Mouse (Mus musculus): ENCODE data around the gene Klhl42.

DNA sequence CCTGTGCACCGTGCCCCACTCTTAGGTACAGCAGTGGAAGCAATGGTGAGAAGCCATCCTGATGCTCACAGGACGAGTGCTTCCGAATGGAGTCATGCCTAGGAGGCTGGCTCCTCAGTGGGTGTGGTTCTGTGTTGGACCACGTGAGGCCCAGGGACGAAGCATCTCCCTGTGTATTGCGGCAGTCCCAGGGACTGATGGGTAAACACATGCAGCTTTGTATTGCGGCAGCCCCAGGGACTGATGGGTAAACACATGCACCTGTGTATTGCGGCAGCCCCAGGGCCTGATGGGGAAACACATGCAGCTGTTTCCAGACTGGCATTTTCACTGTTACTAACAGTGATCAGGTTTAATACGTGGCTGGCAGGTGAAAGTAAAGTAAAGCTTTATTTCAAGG is 29.5 kb upstream of the Klhl42 start:
- no peak for TF ChIP-seq ZNF384 (IDR thresholded peaks at IDR 0.05; ENCODE audit: low read depth, low read length)
- no peak for TF ChIP-seq ZC3H11A (IDR thresholded peaks at IDR 0.05; ENCODE audit: borderline replicate concordance, low read depth, low read length)
- TF ChIP-seq MAFK (IDR thresholded peaks at IDR 0.05; ENCODE audit: insufficient read depth, low read depth, low read length) = no peak
